Mouse (Mus musculus): ENCODE measurements around the gene Sfrp2. TPM values are rescaled to one million over a fixed set of nuclear protein-coding genes. Genes with fewer than 3 reads are reported as not detected.

Gene Sfrp2
- 76.7 and 83.2 TPM in 2 replicates for polyA plus RNA-seq (2015; fragmentation: Nextera tagmentation; extraction: Ambion mirVana)

DNA sequence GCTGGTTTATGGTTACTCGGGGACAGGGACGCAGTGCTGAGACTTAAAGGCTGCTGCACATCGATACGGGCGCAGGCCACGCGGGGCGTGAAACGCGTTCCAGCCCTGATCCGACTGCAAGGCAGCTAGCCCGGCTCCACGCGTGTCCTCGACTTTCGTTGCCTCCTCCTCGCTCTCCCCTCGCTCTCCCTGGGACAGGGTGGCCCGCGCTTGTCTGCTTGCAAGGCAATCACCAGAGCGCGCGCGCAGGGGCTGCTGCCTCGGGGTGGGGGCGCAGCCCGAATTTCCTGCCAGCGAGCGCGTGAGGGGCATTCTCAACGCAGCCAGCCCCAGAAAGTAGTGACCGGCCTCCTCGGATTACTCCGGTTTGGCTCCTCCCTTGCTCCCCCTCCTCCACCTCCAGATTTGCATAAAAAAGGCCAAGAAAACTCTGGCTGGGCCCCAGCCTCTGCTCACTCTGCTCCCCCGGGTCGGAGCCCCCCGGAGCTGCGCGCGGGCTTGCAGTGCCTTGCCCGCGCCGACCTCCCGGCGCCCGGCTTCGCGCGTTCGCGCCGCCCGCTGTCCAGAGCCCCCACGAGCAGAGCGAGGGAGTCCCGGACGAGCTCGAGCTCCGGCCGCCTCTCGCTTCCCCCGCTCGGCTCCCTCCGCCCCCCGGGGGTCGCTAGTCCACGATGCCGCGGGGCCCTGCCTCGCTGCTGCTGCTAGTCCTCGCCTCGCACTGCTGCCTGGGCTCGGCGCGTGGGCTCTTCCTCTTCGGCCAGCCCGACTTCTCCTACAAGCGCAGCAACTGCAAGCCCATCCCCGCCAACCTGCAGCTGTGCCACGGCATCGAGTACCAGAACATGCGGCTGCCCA, at the start of gene Sfrp2:
Sfrp2 (plus strand) TSS at position 451 of the 855 bp plus-strand sequence.
- Histone ChIP-seq H3K27ac (ENCODE audit: low read length) (no peak within 1 kb of the TSS), H3K9me3 (ENCODE audit: control insufficient read depth, low read length) (no peaks in the 10 kb centered on the region), H3K4me1 (replicated peaks; ENCODE audit: control insufficient read depth, insufficient read depth, low read length) (peaks cover 11% of the 10 kb centered on the region), H3K4me2 (ENCODE audit: low read depth, low read length) (peak within 1 kb of the TSS; percentile 75), H3K9ac (ENCODE audit: low read length) (peak within 1 kb of the TSS; percentile 68), H3K36me3 (ENCODE audit: control insufficient read depth, insufficient read depth, low read length) (no peaks in the 10 kb centered on the region), H3K4me3 (ENCODE audit: low read length) (peak within 1 kb of the TSS; percentile 58), H3K27me3 (ENCODE audit: control insufficient read depth, insufficient read depth, low read depth, low read length) (peaks cover 29% of the 10 kb centered on the region)
- WGBS: under 1% methylated on average over 79 of the region's 82 CpGs
- peak; percentile 83 for ATAC-seq (ENCODE audit: low read depth)

DNA sequence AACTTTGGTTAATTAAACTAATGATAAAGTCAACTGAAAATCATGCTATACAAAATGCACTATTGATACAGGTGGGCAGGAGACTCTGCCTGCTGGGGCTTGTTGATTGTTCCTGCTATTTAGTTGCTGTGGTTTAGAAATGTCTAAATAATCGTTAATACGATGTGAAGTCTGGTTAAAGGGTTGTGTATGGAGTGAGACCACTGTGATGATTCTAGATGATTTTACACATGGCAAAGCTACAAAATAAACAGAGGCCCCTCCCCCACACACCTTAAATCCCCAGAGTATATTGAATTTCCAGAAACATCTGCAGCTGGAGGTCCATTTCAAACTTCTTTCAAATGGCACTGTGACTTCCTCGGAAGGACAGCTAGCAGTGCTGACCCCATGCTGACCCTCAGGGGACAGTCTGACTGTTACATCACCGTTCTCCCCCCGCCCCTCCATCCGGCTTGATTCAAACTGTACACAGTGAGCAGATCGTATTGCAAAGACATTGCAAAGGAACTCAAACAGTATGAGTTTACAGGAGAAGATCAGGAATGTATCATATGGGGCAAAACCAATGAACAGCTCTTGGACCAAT, 48.4 kb upstream of the Sfrp2 start:
- no peak for ATAC-seq (ENCODE audit: low read depth)
- Histone ChIP-seq H3K4me2 (ENCODE audit: low read depth, low read length) (no peak overlapping the region), H3K9ac (ENCODE audit: low read length) (no peak overlapping the region), H3K4me3 (ENCODE audit: low read length) (no peak overlapping the region), H3K9me3 (ENCODE audit: control insufficient read depth, low read length) (no peaks in the 10 kb centered on the region), H3K27ac (ENCODE audit: low read length) (no peak overlapping the region), H3K27me3 (ENCODE audit: control insufficient read depth, insufficient read depth, low read depth, low read length) (no peaks in the 10 kb centered on the region), H3K4me1 (replicated peaks; ENCODE audit: control insufficient read depth, insufficient read depth, low read length) (peaks cover 4% of the 10 kb centered on the region), H3K36me3 (ENCODE audit: control insufficient read depth, insufficient read depth, low read length) (no peaks in the 10 kb centered on the region)
- WGBS: 23% methylated on average over 7 of the region's 7 CpGs

DNA sequence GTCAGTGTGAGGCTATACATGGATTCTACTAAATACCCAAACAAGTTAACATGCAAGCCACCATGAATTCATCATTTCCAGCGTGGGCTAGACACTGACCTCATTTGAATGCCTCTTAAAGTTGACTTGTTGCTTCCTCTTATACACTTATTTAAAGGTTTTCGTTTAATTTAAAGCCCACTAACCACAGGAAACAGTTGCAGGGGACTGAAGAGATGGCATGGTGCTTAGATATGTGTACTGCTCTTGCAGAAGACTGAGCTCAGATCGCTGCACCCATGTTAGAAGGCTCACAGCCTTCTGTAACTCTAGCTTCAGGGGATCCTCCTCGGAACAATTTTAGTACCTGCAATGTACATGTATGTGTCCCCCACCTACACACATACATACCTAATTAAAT, 47.5 kb upstream of the Sfrp2 start:
- no peak for ATAC-seq (ENCODE audit: low read depth)
- WGBS: 72% methylated on average over 4 of the region's 4 CpGs
- Histone ChIP-seq H3K4me3 (ENCODE audit: low read length) (no peak overlapping the region), H3K36me3 (ENCODE audit: control insufficient read depth, insufficient read depth, low read length) (no peaks in the 10 kb centered on the region), H3K4me2 (ENCODE audit: low read depth, low read length) (no peak overlapping the region), H3K27ac (ENCODE audit: low read length) (no peak overlapping the region), H3K9me3 (ENCODE audit: control insufficient read depth, low read length) (no peaks in the 10 kb centered on the region), H3K4me1 (replicated peaks; ENCODE audit: control insufficient read depth, insufficient read depth, low read length) (peaks cover 4% of the 10 kb centered on the region), H3K9ac (ENCODE audit: low read length) (no peak overlapping the region), H3K27me3 (ENCODE audit: control insufficient read depth, insufficient read depth, low read depth, low read length) (no peaks in the 10 kb centered on the region)

DNA sequence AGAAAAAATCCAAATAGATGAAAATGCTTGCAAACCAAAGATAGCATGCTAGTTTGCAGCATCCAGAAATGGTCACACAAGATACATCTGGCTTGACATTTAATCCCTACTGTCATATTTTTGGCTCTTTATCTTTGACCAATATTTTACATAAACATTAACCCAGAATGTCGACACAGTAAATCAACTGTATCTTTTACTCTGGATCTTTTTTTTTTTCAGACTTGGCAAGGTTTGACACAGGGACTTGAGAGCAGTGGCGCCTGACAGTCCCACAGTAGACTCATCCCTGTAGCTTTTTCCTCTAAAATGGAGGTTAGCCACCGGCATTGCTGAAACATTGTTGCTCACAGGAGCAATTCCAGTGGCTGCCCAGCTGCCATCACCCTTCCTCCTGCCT, 37.9 kb upstream of the Sfrp2 start:
- Histone ChIP-seq H3K27ac (ENCODE audit: low read length) (0 out of 2 replicates have a peak overlapping the region, but pooled peaks have one; percentile 11), H3K27me3 (ENCODE audit: control insufficient read depth, insufficient read depth, low read depth, low read length) (no peaks in the 10 kb centered on the region), H3K9me3 (ENCODE audit: control insufficient read depth, low read length) (no peaks in the 10 kb centered on the region), H3K36me3 (ENCODE audit: control insufficient read depth, insufficient read depth, low read length) (no peaks in the 10 kb centered on the region), H3K9ac (ENCODE audit: low read length) (no peak overlapping the region), H3K4me1 (replicated peaks; ENCODE audit: control insufficient read depth, insufficient read depth, low read length) (peaks cover 3% of the 10 kb centered on the region; the same call in 1 of the 2 replicates), H3K4me3 (ENCODE audit: low read length) (no peak overlapping the region), H3K4me2 (ENCODE audit: low read depth, low read length) (no peak overlapping the region)
- ATAC-seq (ENCODE audit: low read depth): peak; percentile 60
- WGBS: 34% methylated on average over 3 of the region's 3 CpGs

DNA sequence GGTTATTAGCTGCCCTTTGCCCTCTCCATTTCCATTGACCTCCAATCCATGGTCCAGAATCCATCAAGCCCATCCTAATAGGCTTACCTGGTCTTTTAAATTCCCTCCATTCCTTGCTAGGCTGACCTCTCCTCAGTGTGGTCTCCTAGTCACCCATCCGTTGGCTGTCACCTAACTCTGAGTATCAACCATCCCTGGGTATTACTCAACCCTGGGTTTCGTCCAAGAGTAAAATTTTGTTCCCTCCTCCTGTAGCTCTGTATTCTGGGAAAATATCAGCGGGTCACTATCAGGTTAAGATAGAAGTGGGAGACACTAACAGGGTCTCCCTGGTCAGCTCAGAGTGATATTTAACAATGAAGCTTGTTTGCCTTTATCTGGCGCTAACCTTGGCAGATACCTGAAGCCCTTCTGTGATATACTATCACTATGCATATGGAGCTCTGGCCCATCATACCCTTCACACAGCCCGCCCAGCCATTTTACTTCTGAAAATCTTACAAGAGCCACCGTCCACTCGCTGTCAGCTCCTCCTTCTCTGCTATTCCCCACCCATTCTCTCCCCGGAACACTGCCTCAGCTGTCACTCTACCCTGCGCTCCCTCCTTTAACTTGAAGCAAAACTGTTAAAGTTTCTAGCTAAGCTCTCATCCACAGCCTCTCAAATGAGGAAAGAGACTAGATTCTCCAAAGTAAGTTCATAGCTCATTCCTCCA, 37.3 kb upstream of the Sfrp2 start:
- Histone ChIP-seq H3K4me3 (ENCODE audit: low read length) (no peak overlapping the region), H3K4me1 (replicated peaks; ENCODE audit: control insufficient read depth, insufficient read depth, low read length) (peaks cover 3% of the 10 kb centered on the region; the same call in 1 of the 2 replicates), H3K27ac (ENCODE audit: low read length) (0 out of 2 replicates have a peak overlapping the region, but pooled peaks have one; percentile 11), H3K9ac (ENCODE audit: low read length) (no peak overlapping the region), H3K9me3 (ENCODE audit: control insufficient read depth, low read length) (no peaks in the 10 kb centered on the region), H3K4me2 (ENCODE audit: low read depth, low read length) (no peak overlapping the region), H3K27me3 (ENCODE audit: control insufficient read depth, insufficient read depth, low read depth, low read length) (no peaks in the 10 kb centered on the region), H3K36me3 (ENCODE audit: control insufficient read depth, insufficient read depth, low read length) (no peaks in the 10 kb centered on the region)
- WGBS: 52% methylated on average over 9 of the region's 9 CpGs
- peak; percentile 71 for ATAC-seq (ENCODE audit: low read depth)

DNA sequence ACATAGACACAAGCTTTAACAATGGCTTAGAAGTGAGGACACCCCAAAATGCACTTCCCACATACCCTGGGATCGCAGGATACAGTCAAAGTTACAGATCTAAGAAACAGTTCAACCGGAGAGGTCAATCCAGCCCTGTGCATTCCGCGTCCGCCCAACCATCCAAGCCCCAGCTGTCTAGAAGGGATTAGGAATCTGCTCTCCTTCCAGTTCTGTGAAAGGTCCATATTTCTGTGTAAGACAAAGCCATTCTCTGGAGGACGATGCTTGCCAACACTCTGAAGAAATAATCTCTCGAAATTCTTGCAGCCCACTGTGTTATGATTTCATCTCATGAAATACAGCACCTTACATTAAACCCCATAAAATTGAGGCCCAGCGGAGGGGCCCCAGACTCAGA, 32.1 kb upstream of the Sfrp2 start:
- Histone ChIP-seq H3K4me2 (ENCODE audit: low read depth, low read length) (no peak overlapping the region), H3K9ac (ENCODE audit: low read length) (no peak overlapping the region), H3K9me3 (ENCODE audit: control insufficient read depth, low read length) (no peaks in the 10 kb centered on the region), H3K4me1 (replicated peaks; ENCODE audit: control insufficient read depth, insufficient read depth, low read length) (no peaks in the 10 kb centered on the region), H3K27me3 (ENCODE audit: control insufficient read depth, insufficient read depth, low read depth, low read length) (no peaks in the 10 kb centered on the region), H3K4me3 (ENCODE audit: low read length) (no peak overlapping the region), H3K27ac (ENCODE audit: low read length) (no peak overlapping the region), H3K36me3 (ENCODE audit: control insufficient read depth, insufficient read depth, low read length) (no peaks in the 10 kb centered on the region)
- WGBS: 83% methylated on average over 8 of the region's 8 CpGs
- no peak for ATAC-seq (ENCODE audit: low read depth)

DNA sequence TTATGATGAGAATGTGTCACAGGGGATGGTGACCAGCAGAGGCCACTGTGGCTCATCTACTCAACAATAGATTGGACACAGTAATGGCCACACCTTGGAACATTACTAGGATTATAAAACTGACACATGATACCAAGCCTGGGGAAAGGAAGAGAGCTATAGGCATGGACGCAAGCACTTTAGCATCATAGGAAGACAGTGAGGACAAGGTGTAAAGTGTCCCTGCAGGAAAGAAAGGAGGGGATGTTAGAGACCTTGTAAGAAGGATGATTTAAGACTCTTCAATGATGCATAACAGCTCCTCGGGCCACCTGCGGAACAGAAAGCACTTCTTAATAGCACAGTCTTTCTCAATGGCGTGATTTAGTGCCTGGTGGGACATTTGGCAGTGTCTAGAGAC, 29.1 kb upstream of the Sfrp2 start:
- no peak for ATAC-seq (ENCODE audit: low read depth)
- Histone ChIP-seq H3K27me3 (ENCODE audit: control insufficient read depth, insufficient read depth, low read depth, low read length) (no peaks in the 10 kb centered on the region), H3K4me3 (ENCODE audit: low read length) (no peak overlapping the region), H3K9me3 (ENCODE audit: control insufficient read depth, low read length) (no peaks in the 10 kb centered on the region), H3K4me2 (ENCODE audit: low read depth, low read length) (no peak overlapping the region), H3K4me1 (replicated peaks; ENCODE audit: control insufficient read depth, insufficient read depth, low read length) (no peaks in the 10 kb centered on the region), H3K27ac (ENCODE audit: low read length) (no peak overlapping the region), H3K36me3 (ENCODE audit: control insufficient read depth, insufficient read depth, low read length) (no peaks in the 10 kb centered on the region), H3K9ac (ENCODE audit: low read length) (no peak overlapping the region)
- WGBS: 86% methylated on average over 4 of the region's 4 CpGs

DNA sequence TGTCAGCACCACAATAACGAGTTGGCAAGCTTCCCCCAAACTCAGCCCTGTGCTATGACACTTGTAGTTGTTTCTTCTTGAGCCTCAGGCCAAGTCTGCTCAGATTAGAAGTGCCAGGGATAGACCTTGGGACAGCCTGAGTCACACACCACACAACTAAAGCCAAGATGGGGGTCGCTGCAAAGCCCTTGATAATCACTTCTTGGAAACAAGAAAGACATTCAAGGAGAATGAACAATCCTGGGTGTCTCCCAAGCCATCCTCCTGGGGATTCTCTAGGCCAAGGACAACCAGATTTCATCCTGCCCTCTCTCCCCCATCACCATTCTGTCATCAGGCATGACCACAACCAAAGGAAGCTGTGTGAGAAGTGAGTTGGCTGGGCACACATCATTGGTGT, 25.9 kb upstream of the Sfrp2 start:
- 66% methylated on average over 2 of the region's 2 CpGs for WGBS
- Histone ChIP-seq H3K4me3 (ENCODE audit: low read length) (no peak overlapping the region), H3K27me3 (ENCODE audit: control insufficient read depth, insufficient read depth, low read depth, low read length) (no peaks in the 10 kb centered on the region), H3K4me1 (replicated peaks; ENCODE audit: control insufficient read depth, insufficient read depth, low read length) (no peaks in the 10 kb centered on the region), H3K27ac (ENCODE audit: low read length) (no peak overlapping the region), H3K36me3 (ENCODE audit: control insufficient read depth, insufficient read depth, low read length) (no peaks in the 10 kb centered on the region), H3K9ac (ENCODE audit: low read length) (no peak overlapping the region), H3K9me3 (ENCODE audit: control insufficient read depth, low read length) (no peaks in the 10 kb centered on the region), H3K4me2 (ENCODE audit: low read depth, low read length) (no peak overlapping the region)
- no peak for ATAC-seq (ENCODE audit: low read depth)

DNA sequence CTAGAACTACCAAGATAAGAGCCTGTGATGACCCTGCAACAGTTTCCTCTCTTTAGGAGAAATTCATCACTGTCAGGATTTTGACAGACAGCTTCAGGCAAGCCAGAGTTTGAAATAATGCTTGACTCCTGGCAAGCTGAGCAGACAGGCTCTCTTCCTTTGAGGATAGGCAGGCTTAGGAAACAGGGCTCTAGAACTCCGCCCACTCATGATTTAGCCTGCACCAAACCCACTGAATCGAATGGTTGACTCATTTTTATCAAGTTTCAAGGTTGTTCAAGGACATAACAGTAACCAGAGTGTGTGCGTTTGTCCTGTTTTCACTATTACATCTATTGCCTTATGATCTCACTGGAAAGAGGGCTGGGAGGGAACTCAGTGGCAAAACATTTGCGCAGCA, 18.8 kb upstream of the Sfrp2 start:
- H3K4me1 ChIP-seq (replicated peaks; ENCODE audit: control insufficient read depth, insufficient read depth, low read length): no peaks in the 10 kb centered on the region
- no peak for ATAC-seq (ENCODE audit: low read depth)
- no peaks in the 10 kb centered on the region for H3K27me3 ChIP-seq (ENCODE audit: control insufficient read depth, insufficient read depth, low read depth, low read length)
- H3K4me2 ChIP-seq (ENCODE audit: low read depth, low read length): no peak overlapping the region
- H3K9me3 ChIP-seq (ENCODE audit: control insufficient read depth, low read length): no peaks in the 10 kb centered on the region
- H3K27ac ChIP-seq (ENCODE audit: low read length): no peak overlapping the region
- 86% methylated on average over 4 of the region's 4 CpGs for WGBS
- no peaks in the 10 kb centered on the region for H3K36me3 ChIP-seq (ENCODE audit: control insufficient read depth, insufficient read depth, low read length)
- H3K4me3 ChIP-seq (ENCODE audit: low read length): no peak overlapping the region
- no peak overlapping the region for H3K9ac ChIP-seq (ENCODE audit: low read length)
